Mouse (Mus musculus): ENCODE results near the gene Cd33. TPM values are rescaled to one million over a fixed set of nuclear protein-coding genes. Genes with fewer than 3 reads are reported as not detected.

Cd33 gene
- total and polyA plus RNA-seq, 2 experiments from 2014 or later = 1.5 to 2.1 TPM

DNA sequence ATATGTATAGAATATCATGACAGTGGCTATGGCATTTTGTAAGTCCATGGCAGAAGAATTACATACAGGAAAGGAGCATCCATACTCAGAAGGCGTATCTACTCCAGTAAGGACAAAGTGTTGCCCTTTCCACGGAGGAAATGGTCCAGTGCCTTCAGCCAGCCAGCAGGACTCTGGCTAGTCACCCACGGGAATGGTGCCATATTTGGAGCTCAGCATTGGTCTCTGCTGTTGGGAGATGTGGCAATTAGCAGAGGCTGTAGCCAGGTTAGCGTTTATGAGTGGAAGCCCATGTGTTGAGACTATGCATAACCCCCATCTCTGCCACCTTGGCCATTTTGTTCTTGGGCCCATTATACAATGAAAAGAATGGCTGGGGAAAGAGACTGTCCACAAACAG lies 4.0 kb upstream of the Cd33 start:
- Histone ChIP-seq H3K4me2 (ENCODE audit: low read depth, low read length, poor library complexity, severe bottlenecking) (no peak overlapping the region), H3K9me3 (ENCODE audit: low read length) (no peaks in the 10 kb centered on the region), H3K9ac (replicated peaks; ENCODE audit: low read length, poor library complexity, severe bottlenecking) (no peak overlapping the region), H3K4me3 (ENCODE audit: low read depth, low read length) (no peak overlapping the region), H3K4me1 (ENCODE audit: insufficient read depth, low read length) (no peaks in the 10 kb centered on the region), H3K27me3 (ENCODE audit: insufficient read depth, low read length) (no peaks in the 10 kb centered on the region), H3K27ac (ENCODE audit: low read depth, low read length) (no peak overlapping the region), H3K36me3 (ENCODE audit: insufficient read depth, low read length) (peaks cover 5% of the 10 kb centered on the region; the same call in 1 of the 2 replicates)
- ATAC-seq (ENCODE audit: low FRiP score) = no peak
- 77% methylated on average over 4 of the region's 4 CpGs for WGBS
- no peak for TF ChIP-seq CTCF (IDR thresholded peaks at IDR 0.05)
- DNase-seq (ENCODE audit: low spot score) = no peak

DNA sequence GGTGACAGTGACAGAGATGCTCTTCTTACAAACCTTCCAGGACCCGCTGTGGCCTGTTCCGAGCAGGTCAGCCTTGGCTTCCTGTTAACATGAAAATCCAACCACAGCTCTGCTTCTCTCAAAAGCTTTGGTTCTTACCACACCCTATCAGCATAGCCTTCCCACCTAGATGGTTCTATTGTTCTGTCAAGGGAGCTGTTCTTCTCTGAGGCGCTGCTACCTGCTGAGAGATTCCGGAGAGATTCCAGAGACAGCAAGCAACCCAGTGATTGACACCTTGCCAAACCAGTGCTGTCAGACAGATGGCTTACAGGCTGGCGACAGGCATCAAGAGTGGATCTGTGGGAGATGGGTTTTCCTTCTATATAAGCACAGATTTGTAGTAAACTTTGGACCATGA lies 3.4 kb upstream of the Cd33 start:
- H3K4me1 ChIP-seq (ENCODE audit: insufficient read depth, low read length) = no peaks in the 10 kb centered on the region
- no peak overlapping the region for H3K9ac ChIP-seq (replicated peaks; ENCODE audit: low read length, poor library complexity, severe bottlenecking)
- 38% methylated on average over 5 of the region's 5 CpGs for WGBS
- no peaks in the 10 kb centered on the region for H3K9me3 ChIP-seq (ENCODE audit: low read length)
- no peak overlapping the region for H3K27ac ChIP-seq (ENCODE audit: low read depth, low read length)
- DNase-seq (ENCODE audit: low spot score) (no peak), ATAC-seq (ENCODE audit: low FRiP score) (no peak)
- H3K4me3 ChIP-seq (ENCODE audit: low read depth, low read length) = no peak overlapping the region
- H3K27me3 ChIP-seq (ENCODE audit: insufficient read depth, low read length) = no peaks in the 10 kb centered on the region
- no peak for TF ChIP-seq CTCF (IDR thresholded peaks at IDR 0.05)
- H3K36me3 ChIP-seq (ENCODE audit: insufficient read depth, low read length) = peaks cover 5% of the 10 kb centered on the region; the same call in 1 of the 2 replicates
- no peak overlapping the region for H3K4me2 ChIP-seq (ENCODE audit: low read depth, low read length, poor library complexity, severe bottlenecking)

DNA sequence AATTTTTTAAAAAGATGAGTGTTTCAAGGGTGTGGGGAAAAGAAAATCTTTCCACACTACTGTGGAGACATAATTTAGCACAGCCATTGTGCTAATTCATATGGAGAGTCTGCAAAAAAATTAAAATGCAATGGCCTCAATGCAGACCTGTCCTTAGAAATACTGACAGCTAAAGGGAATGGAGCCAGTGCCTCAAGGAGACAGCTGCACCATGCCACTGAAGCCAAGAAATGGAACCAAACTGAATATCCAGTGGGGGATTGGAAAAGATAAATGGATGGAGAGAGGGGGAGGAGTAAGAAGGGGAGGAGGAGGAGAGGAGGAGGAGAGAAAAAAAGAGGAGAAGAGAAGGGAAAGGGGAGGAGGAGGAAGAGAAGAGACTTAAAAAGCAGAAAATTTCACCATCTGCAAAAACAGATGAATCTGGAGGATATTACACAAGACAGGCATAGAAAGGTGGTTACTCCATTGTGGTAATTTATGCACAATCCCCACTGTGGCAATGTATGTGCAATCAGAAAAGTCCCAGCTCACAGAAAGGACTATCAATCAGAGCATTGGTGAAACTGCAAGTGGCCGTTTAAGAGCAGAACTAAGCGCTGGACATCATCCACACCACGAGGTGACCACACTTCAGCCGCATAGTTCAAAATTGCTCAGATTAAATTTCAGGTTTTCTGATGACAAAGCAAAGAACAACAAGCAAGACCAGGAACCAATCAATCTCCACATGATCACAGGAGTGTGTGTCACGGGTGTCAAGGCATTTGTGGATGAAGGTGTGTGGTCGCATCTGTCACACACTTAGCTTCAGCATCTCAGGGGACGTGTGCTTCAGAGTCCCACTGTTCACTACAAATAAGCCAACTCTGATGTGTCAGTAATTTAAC lies 1.7 kb upstream of the Cd33 start:
- Histone ChIP-seq H3K9ac (replicated peaks; ENCODE audit: low read length, poor library complexity, severe bottlenecking) (no peak overlapping the region), H3K27me3 (ENCODE audit: insufficient read depth, low read length) (no peaks in the 10 kb centered on the region), H3K27ac (ENCODE audit: low read depth, low read length) (no peak overlapping the region), H3K4me1 (ENCODE audit: insufficient read depth, low read length) (no peaks in the 10 kb centered on the region), H3K4me2 (ENCODE audit: low read depth, low read length, poor library complexity, severe bottlenecking) (no peak overlapping the region), H3K4me3 (ENCODE audit: low read depth, low read length) (no peak overlapping the region), H3K9me3 (ENCODE audit: low read length) (no peaks in the 10 kb centered on the region), H3K36me3 (ENCODE audit: insufficient read depth, low read length) (peaks cover 5% of the 10 kb centered on the region; the same call in 1 of the 2 replicates)
- no peak for TF ChIP-seq CTCF (IDR thresholded peaks at IDR 0.05)
- ATAC-seq (ENCODE audit: low FRiP score) (no peak), DNase-seq (ENCODE audit: low spot score) (no peak)
- WGBS = 63% methylated on average over 7 of the region's 7 CpGs

DNA sequence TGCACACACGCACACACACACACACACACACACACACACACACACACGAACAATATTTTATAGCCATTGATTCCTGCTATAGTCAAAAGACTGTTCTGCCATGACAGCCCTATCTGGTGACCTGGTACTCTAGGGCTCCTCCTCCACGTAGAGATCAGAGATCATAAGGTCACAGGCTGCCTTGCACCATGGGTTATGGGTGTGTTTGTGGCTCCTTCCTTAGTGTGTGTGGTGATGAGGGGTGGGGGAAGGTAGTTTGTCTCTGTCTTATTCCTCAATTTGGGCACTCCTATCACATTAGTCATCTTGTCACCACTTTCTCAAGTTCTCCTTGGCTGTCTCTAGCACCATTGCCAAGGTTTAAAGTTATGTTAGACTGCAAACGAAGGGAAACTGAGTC lies 5.7 kb downstream of the Cd33 start:
- Histone ChIP-seq H3K36me3 (ENCODE audit: insufficient read depth, low read length) (no peaks in the 10 kb centered on the region), H3K4me3 (ENCODE audit: low read depth, low read length) (no peak overlapping the region), H3K9ac (replicated peaks; ENCODE audit: low read length, poor library complexity, severe bottlenecking) (no peak overlapping the region), H3K4me2 (ENCODE audit: low read depth, low read length, poor library complexity, severe bottlenecking) (no peak overlapping the region), H3K27me3 (ENCODE audit: insufficient read depth, low read length) (no peaks in the 10 kb centered on the region), H3K27ac (ENCODE audit: low read depth, low read length) (no peak overlapping the region), H3K9me3 (ENCODE audit: low read length) (no peaks in the 10 kb centered on the region), H3K4me1 (ENCODE audit: insufficient read depth, low read length) (no peaks in the 10 kb centered on the region)
- WGBS = 69% methylated on average over 4 of the region's 4 CpGs
- no peak for TF ChIP-seq CTCF (IDR thresholded peaks at IDR 0.05)
- no peak for ATAC-seq (ENCODE audit: low FRiP score)
- no peak for DNase-seq (ENCODE audit: low spot score)

DNA sequence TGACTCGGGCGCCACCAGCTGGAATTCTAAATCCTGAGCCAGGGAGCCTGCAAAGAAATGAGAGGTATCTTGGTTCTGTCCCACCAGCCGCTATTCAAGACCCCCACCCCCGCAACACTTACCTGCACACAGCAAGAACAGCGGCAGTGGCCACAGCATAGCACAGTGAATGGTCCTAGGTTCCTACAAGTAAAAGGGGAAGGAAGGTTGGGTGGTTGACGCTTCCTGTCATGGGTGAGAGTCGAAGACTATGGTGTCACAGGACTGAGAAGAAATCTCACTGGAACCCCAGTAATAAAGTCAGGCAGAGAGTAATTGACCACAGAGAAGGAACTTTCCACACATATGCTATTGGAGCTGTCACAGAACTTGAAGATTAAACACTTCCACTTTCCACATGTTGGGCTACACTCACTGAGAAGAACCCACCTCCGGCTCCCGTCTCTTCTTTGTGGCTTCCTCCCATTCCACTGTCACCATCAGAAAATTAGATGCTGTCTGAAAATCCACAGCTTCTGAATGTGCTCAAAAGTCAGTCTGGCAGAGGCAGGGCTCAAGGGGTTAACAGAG lies 11.2 kb downstream of the Cd33 start:
- H3K27ac ChIP-seq (ENCODE audit: low read depth, low read length) = no peak overlapping the region
- H3K4me2 ChIP-seq (ENCODE audit: low read depth, low read length, poor library complexity, severe bottlenecking) = no peak overlapping the region
- no peak for TF ChIP-seq CTCF (IDR thresholded peaks at IDR 0.05)
- no peaks in the 10 kb centered on the region for H3K9me3 ChIP-seq (ENCODE audit: low read length)
- H3K27me3 ChIP-seq (ENCODE audit: insufficient read depth, low read length) = no peaks in the 10 kb centered on the region
- DNase-seq (ENCODE audit: low spot score) (no peak), ATAC-seq (ENCODE audit: low FRiP score) (no peak)
- no peak overlapping the region for H3K9ac ChIP-seq (replicated peaks; ENCODE audit: low read length, poor library complexity, severe bottlenecking)
- no peak overlapping the region for H3K4me3 ChIP-seq (ENCODE audit: low read depth, low read length)
- no peaks in the 10 kb centered on the region for H3K36me3 ChIP-seq (ENCODE audit: insufficient read depth, low read length)
- H3K4me1 ChIP-seq (ENCODE audit: insufficient read depth, low read length) = no peaks in the 10 kb centered on the region
- 88% methylated on average over 9 of the region's 9 CpGs for WGBS

DNA sequence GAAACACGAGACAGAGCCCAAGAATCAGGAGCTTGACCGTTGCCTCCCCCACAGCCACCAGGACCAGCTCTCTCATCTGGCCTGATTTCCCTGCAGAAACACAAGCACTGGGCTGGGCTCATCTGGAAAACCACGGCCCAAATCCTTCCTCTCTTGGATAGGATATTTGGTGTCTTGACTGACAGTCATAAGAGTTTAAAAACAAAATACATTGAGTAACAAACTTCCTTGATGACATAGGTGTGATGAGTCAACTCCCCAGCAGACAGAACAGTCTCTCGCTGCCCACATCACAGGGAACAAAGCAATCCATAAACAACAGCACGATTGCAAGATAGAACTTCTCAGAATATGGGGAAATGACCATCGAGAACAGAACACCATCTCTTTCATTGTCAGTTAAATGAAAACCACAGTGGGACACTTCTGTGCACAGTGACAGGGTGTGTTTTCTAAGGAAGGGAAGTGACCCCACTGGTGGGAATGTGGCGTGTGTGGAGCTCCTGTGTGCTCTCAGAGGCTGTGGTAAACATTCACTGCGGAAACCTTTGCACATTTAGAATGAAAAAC lies 13.9 kb downstream of the Cd33 start:
- no peaks in the 10 kb centered on the region for H3K36me3 ChIP-seq (ENCODE audit: insufficient read depth, low read length)
- no peak for TF ChIP-seq CTCF (IDR thresholded peaks at IDR 0.05)

More for the DNA sequence above, 13.9 kb downstream of the Cd33 start:
- Histone ChIP-seq H3K27me3 (ENCODE audit: insufficient read depth, low read length) (no peaks in the 10 kb centered on the region), H3K4me3 (ENCODE audit: low read depth, low read length) (no peak overlapping the region), H3K9ac (replicated peaks; ENCODE audit: low read length, poor library complexity, severe bottlenecking) (no peak overlapping the region), H3K4me1 (ENCODE audit: insufficient read depth, low read length) (no peaks in the 10 kb centered on the region), H3K4me2 (ENCODE audit: low read depth, low read length, poor library complexity, severe bottlenecking) (no peak overlapping the region), H3K9me3 (ENCODE audit: low read length) (no peaks in the 10 kb centered on the region), H3K27ac (ENCODE audit: low read depth, low read length) (no peak overlapping the region)
- no peak for ATAC-seq (ENCODE audit: low FRiP score)
- 76% methylated on average over 8 of the region's 8 CpGs for WGBS
- no peak for DNase-seq (ENCODE audit: low spot score)

Data from midbrain, postnatal 0 days (tissue).